Mouse (Mus musculus) E14TG2a.4 (cell line): ENCODE measurements around the gene Utp14b.

Experiments
- CTCF ChIP-seq: conservative IDR thresholded peaks from 2 replicates; pipeline ENCODE4 v1.5.1; 2014; ENCODE audit warnings: low read length
- NANOG ChIP-seq: IDR thresholded peaks from 2 replicates; pipeline ENCODE4 v1.6.1; 2014; ENCODE audit warnings: borderline replicate concordance, low read length, mixed read lengths
- POU5F1 ChIP-seq: IDR thresholded peaks from 2 replicates; pipeline ENCODE4 v1.6.1; 2014; ENCODE audit warnings: low read length, borderline replicate concordance

- no peak for TF ChIP-seq CTCF
- no peak for TF ChIP-seq POU5F1
- TF ChIP-seq NANOG: no peak
Measured at GRCm38 (mm10) chr1:78701740-78702139, 43.9 kb downstream of the Utp14b start.
